Mouse (Mus musculus) brown adipose tissue, adult 24 weeks (tissue): ENCODE results near the gene Cfap44. TPM values are rescaled to one million over a fixed set of nuclear protein-coding genes. Genes with fewer than 3 reads are reported as not detected.

Experiments
- H3K27ac ChIP-seq: fragments of 200-500 bp; replicated peaks from 2 replicates; pipeline ENCODE4 v1.5.1; 2012; ENCODE audit warnings: low read depth, mild to moderate bottlenecking, low read length
- H3K4me1 ChIP-seq: fragments of 200-500 bp; 2 replicates; pipeline ENCODE4 v1.6.1; 2012; ENCODE audit warnings: low read length, mixed read lengths; ENCODE audit not compliant: control insufficient read depth, insufficient read depth, insufficient read length
- H3K4me3 ChIP-seq: fragments of 200-500 bp; 2 replicates; pipeline ENCODE4 v1.5.1; 2012; ENCODE audit warnings: low read depth, mild to moderate bottlenecking, low read length, moderate library complexity; ENCODE audit not compliant: insufficient read depth
- polyA plus RNA-seq: library from polyadenylated mRNA; stranded (reverse); fragments of >200 nt; gene quantifications from 2 replicates; pipeline ENCODE4 v1.2.4, GENCODE M21; 2012; ENCODE audit not compliant: missing spikeins, insufficient read depth, insufficient read length

Gene Cfap44
- polyA plus RNA-seq, 1 experiment: not detected

GRCm38 (mm10) chr16:44526689-44527088 is 132.1 kb downstream of the Cfap44 start:
- H3K4me1 ChIP-seq: no peaks in the 10 kb centered on the region; the same call in 1 of the 2 replicates
- H3K4me3 ChIP-seq: no peak overlapping the region
- H3K27ac ChIP-seq: no peak overlapping the region

GRCm38 (mm10) chr16:44527218-44527905 is 132.8 kb downstream of the Cfap44 start:
- Histone ChIP-seq H3K4me1 (no peaks in the 10 kb centered on the region; the same call in 1 of the 2 replicates), H3K4me3 (no peak overlapping the region), H3K27ac (no peak overlapping the region)

GRCm38 (mm10) chr16:44528955-44529354 is 134.4 kb downstream of the Cfap44 start:
- H3K4me1 ChIP-seq: no peaks in the 10 kb centered on the region; the same call in 1 of the 2 replicates
- H3K27ac ChIP-seq: no peak overlapping the region

GRCm38 (mm10) chr16:44529691-44530090 is 135.1 kb downstream of the Cfap44 start:
- no peak overlapping the region for H3K4me3 ChIP-seq
- no peaks in the 10 kb centered on the region; the same call in 1 of the 2 replicates for H3K4me1 ChIP-seq
- H3K27ac ChIP-seq: no peak overlapping the region

More at GRCm38 (mm10) chr16:44528955-44529354, 134.4 kb downstream of the Cfap44 start:
- H3K4me3 ChIP-seq: no peak overlapping the region

GRCm38 (mm10) chr16:44530191-44530590 is 135.6 kb downstream of the Cfap44 start:
- H3K4me3 ChIP-seq: no peak overlapping the region
- H3K27ac ChIP-seq: no peak overlapping the region
- no peaks in the 10 kb centered on the region; the same call in 1 of the 2 replicates for H3K4me1 ChIP-seq

GRCm38 (mm10) chr16:44530829-44531228 is 136.2 kb downstream of the Cfap44 start:
- H3K27ac ChIP-seq: no peak overlapping the region
- no peaks in the 10 kb centered on the region; the same call in 1 of the 2 replicates for H3K4me1 ChIP-seq
- H3K4me3 ChIP-seq: no peak overlapping the region

- Histone ChIP-seq H3K4me1 (peaks cover 3% of the 10 kb centered on the region), H3K27ac (no peak overlapping the region), H3K4me3 (no peak overlapping the region)
These were observed 136.7 kb downstream of the Cfap44 start for GRCm38 (mm10) chr16:44531239-44531797.

Other genes starting within 250 kb of the Cfap44 start
- 9.3 and 21.8 TPM in 2 replicates for gene Usf3, start 221.6 kb upstream of the Cfap44 start, polyA plus RNA-seq
- gene Sidt1, start 61.6 kb upstream of the Cfap44 start, polyA plus RNA-seq: not detected in 2 replicates
- 5.4 and 7.0 TPM in 2 replicates for gene Spice1, start 47.7 kb upstream of the Cfap44 start, polyA plus RNA-seq
- gene Boc, start 164.1 kb downstream of the Cfap44 start, polyA plus RNA-seq: 2.1 and 2.4 TPM in 2 replicates